Mouse (Mus musculus) left cerebral cortex, postnatal 25 days (tissue): ENCODE data around the gene Nhsl2. TPM values are rescaled to one million over a fixed set of nuclear protein-coding genes. Genes with fewer than 3 reads are reported as not detected.
A peak's percentile ranks its signal among the peaks of the same experiment; 100 is the strongest.
"Not testable (repeated sequence)": the region's sequence is repeated elsewhere in the genome, so short reads cannot be mapped to it uniquely, and the experiment has no call there.

ENCODE experiments used
- DNase-seq, 2 experiments: peaks; one replicate each; pipeline ENCODE4 v3.0.0; 2022; ENCODE audit warnings: low spot score in 2 of 2, mixed read lengths in 1 of 2
- intact Hi-C: fragments of 180-260 bp; cut with DNase I; formaldehyde crosslinking; loops from one replicate; pipeline ENCODE4 v1.15.1; 2025
- total RNA-seq, 2 experiments: library from RNA; stranded (reverse); gene quantifications; 2 replicates each; pipeline ENCODE4 v1.2.3; 2021

Gene Nhsl2
- total RNA-seq = 10 to 100 TPM; 34.8 to 35.2 TPM

DNA sequence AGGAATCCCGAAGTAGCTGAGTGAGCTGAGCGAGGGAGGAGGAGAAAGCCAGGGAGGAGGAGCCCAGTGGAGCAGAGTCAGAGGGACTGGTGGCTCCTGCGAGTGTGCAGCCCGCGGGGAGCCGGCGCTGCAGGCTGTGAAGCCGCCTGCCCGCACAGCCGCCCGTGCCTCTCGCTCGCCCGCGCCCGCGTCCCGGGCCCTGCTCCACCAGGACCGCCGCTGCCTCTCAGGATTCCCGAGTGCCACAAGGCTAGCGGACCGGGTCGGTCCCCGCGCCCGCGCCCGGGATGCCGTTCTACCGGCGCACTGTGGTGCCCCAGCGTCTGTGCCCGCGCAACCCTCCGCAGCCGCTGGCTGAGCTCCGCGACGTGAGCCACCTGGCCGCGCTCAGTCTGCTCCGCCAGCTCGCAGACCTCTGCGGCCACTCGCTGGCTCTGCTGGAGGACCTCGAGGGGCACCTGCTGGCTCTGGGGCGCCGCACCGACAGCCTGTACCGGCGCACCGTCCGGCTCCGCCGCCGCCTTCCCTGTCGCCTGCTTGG, at the start of gene Nhsl2:
Gene Nhsl2, plus strand, starts transcription at position 105 of the 541 bp plus-strand sequence.
- intact Hi-C loops = no loop called here
- DNase-seq = peak; percentile 13 to 60

DNA sequence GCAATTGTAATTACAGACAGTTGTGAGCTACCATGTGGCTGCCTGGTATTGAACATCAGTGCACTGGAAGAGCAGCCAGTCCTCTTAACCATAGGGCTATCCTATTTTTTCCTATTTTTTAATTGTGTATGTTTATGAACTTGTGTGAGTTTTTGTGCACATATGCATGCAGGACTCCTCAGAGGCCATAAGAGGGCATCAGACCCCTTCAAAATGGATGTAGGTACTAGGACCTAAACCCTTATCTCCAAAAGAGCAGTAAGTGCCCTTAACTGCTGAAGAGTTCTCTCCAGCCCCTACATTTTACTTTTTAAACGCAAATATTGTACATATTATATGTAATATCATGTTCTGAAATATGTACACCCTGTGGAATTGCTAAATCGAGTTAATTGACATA, 43.7 kb upstream of the Nhsl2 start:
- DNase-seq = peak in 1 of 2 experiments; percentile 34
- intact Hi-C loops = loop anchor here (5.0 kb wide), 2 partner anchors 137 to 262 kb away; no protein-coding TSS in a partner anchor

DNA sequence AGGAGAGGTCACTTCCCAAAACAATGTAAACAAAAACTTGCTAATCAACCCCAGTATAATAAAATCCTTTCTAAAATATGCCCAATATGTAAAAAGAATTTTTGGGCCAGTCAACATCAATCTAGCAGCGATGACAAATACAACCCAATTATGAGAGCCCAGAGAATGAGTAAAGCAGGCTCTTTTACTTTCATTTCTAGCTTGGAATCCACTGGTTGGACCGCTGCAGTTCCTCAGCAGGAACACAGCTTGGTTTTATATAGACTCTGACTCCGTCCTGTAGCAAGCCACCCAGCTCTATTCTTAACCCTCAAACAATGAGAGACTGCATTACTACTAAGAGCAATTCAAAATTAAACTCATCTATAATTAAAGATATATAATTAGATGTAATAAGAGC, 37.4 kb upstream of the Nhsl2 start:
- intact Hi-C loops = no loop called here
- no peak for DNase-seq

GRCm38 (mm10) chrX:101819163-101819562, 30.0 kb upstream of the Nhsl2 start:
- DNase-seq = peak; percentile 5 to 13
- intact Hi-C loops = no loop called here

GRCm38 (mm10) chrX:101819980-101820379, 29.2 kb upstream of the Nhsl2 start:
- intact Hi-C loops, DNase-seq: not testable (repeated sequence)

DNA sequence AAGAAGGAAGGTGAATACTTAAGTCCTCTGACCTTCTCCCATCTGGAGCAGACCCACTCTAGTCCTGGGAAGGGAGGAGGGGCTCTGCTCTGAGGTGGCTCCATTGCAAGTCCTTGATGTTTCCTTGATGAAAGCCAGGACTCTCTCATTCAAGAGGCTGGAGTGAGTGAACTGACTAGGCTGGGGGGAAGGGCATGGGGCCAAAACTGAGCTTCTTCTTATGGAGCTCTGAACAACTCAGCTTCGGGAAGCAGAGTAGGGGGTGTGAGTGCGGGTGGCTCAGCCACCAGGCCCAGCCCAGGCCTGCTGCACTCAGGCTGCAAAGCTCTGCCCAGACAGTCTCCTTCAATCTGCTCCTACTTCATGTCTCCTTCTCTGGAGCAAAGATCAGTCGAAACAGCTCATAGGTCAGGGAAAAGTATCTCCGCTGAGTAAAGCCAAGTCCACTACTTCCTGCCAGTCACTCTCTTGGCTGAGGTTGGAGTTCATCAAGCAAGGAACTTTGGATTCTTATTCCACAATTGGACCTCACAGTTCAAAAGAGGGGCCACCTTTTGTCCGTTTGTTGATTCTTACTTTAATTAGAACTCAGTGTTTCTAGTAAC, 1.9 kb upstream of the Nhsl2 start:
- intact Hi-C loops = no loop called here
- no peak for DNase-seq

GRCm38 (mm10) chrX:101849901-101850551, 841 bp downstream of the Nhsl2 start:
- DNase-seq = no peak
- intact Hi-C loops = no loop called here

- no peak for DNase-seq
- intact Hi-C loops = no loop called here
Measured at GRCm38 (mm10) chrX:101851566-101852354, 2.6 kb downstream of the Nhsl2 start.

DNA sequence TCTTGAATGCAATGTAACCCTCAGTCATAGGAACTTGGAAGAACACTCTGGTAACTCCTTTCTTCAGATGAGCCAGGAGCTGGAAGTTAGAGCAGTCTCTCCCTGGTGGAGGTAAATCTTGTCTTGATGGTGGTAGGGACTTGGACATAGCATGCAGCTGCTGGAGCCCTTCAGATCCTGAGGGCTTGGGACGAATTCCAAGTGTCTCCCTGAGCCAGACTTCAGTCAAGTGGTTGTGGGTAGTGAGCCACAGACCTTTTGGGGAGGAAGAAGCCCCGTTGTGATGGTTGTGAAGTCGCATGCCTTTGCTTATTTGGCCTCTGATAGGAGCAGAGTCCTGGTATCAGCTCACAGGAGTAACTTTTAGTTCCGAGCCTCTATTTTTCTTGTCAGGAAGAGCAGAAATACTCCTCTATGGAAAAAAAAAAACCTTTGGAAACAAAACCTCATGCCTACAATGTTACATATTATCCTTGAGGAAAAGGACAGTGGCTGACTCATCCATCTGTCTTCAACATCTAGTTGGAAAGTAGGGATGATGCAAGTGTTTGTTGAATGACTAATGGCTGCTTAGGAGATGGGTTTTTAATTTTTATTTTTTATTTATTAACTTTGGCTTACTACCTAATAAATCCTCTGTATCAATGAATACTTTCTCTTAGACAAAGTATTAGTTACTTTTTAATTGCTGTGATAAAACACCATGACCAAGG, 14.6 kb downstream of the Nhsl2 start:
- DNase-seq = no peak
- intact Hi-C loops = no loop called here

GRCm38 (mm10) chrX:101864788-101865187, 15.6 kb downstream of the Nhsl2 start:
- intact Hi-C loops = no loop called here
- no peak for DNase-seq

DNA sequence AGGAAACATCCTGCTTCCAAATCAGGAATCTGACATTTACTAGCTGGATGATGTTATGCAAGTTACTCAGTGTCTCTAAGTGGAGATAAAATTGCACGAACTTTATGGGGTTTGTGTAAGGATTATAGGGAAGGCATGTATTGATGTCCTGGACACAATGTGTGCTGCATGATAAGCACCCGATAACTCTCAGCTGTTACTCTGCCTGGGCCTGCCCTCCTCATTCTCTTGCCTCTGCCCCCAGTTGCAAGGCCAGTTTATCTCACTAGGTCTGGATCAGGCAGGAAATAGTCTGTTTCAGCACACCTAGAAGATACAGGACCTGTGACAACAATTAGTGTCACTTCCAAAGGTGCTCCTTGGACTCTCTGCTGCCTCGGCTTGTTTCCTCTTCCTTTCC, 25.0 kb downstream of the Nhsl2 start:
- intact Hi-C loops = loop anchor here (2.0 kb wide), 1 partner anchor 21 kb away; no protein-coding TSS in a partner anchor
- DNase-seq = no peak

DNA sequence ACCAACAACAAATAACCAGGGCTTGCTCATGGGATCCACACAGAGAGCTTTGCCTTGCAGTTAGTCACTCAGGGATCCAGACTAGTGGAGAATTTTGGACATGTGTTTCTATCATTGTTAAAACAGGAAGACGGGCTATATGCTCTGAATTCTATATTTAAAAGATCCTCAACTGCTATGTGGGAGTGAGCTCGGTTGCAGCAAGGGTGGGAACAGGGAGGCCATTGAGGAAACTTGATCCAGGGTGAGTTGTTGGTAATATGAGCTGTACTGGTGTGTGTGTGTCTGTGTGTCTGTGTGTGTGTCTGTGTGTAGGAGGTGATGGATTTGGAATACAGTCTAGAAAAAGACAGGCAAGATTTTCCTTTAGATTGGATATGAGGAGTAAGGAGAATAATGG, 25.7 kb downstream of the Nhsl2 start:
- DNase-seq = peak in 1 of 2 experiments; percentile 76
- intact Hi-C loops = loop anchor here (2.0 kb wide), 1 partner anchor 20 kb away; no protein-coding TSS in a partner anchor

DNA sequence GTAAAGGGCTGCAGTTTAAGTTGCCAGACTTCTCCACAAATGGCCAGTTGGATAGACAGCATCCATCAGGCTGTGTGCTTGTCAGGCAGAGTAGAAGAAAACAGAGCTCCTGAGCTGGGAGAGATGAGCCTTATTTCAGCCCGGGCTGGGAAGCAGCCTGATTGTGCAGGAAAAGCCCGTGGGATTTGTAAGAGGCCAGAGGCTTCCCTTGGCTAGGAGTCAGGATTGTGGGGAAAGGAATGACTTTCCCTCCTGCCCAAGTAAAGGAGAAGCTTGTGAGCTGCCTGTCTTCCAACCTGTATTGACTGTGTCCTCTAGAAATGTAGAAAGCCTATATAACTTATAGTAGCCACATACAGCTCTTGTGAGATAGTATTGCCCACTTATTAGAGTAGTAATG, 27.0 kb downstream of the Nhsl2 start:
- intact Hi-C loops = no loop called here
- no peak for DNase-seq

GRCm38 (mm10) chrX:101877840-101878239, 28.7 kb downstream of the Nhsl2 start:
- DNase-seq = no peak
- intact Hi-C loops = no loop called here

DNA sequence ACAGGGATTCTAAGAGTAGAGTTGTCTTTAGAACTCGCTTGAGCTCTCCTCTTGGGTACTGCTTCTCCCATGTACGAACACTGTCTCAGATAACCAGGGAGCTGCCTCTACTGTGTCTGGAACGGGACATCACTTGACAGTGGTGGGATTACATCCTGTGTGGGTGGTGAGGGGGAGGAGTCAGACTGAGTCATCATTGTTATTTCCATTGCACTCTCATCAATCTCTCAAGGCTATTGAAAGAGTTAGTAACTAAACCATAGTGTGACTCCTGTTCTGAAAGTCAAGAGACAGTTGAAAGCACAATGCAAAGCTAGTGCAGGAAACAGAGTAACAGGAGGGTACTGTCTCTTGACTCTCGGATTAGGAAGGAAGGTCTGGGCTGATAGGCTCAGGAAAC, 29.4 kb downstream of the Nhsl2 start:
- DNase-seq = no peak
- intact Hi-C loops = no loop called here

DNA sequence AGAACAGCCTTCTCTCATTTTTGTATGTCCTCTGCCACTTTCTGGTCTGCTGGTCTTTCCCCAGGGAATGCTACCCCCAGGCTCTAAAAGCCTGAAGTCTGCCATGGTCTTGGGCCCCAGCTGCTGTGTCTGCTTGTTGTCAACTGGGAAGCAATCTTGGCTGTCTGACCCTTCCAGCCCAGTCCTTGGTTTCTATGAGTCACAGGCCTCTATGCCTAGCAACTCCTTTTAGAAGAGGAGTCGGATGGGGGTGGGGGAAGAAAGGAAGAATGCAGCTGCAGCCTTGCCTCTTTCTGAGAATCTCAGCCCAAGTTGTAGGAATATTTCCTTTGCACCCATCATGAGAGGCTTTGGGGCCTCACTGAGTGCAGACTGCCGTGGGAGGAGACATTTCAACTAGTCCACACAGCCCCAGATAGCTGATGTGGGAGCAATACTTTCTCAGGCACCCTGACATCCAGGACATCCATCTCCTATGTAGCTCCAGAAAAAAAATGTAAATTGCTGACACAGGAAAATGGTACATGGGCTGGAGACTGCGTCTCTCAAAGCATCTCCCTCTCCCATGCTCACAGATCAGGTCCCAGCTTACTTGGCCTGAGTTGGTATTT, 33.1 kb downstream of the Nhsl2 start:
- intact Hi-C loops = no loop called here
- peak in 1 of 2 experiments; percentile 12 for DNase-seq

DNA sequence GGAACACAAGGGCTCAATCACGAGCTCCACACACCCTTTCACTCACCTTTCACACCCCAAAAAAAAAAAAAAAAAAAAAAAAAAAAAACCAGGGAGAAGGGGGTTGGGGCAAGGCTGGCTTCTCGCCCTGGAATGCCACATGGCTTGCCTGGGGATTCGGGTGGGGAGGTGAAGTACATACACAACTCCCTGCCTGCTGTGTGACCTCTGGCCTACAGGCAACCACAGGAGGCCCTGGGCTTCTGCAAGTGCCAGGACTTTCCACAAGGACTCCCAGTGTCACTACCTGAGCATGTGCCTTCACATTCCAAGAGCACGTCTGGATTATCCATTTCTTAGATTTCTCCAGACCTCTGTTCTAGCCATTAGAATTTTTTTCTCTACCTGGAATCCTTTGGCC, 40.2 kb downstream of the Nhsl2 start:
- DNase-seq = no peak
- intact Hi-C loops = no loop called here

- no peak for DNase-seq
- intact Hi-C loops = no loop called here
Measured at GRCm38 (mm10) chrX:101889813-101890469, 40.8 kb downstream of the Nhsl2 start.

- peak in 1 of 2 experiments; percentile 72 for DNase-seq
- intact Hi-C loops = loop anchor here (2.0 kb wide), 1 partner anchor 19 kb away; no protein-coding TSS in a partner anchor
Measured at GRCm38 (mm10) chrX:101893796-101894195, 44.6 kb downstream of the Nhsl2 start.
